Mouse (Mus musculus) E14TG2a.4 (cell line): ENCODE results near the gene Lemd2.

Experiments used
- CTCF ChIP-seq: conservative IDR thresholded peaks from 2 replicates; pipeline ENCODE4 v1.5.1; 2014; ENCODE audit warnings: low read length
- NANOG ChIP-seq: IDR thresholded peaks from 2 replicates; pipeline ENCODE4 v1.6.1; 2014; ENCODE audit warnings: borderline replicate concordance, low read length, mixed read lengths
- POU5F1 ChIP-seq: IDR thresholded peaks from 2 replicates; pipeline ENCODE4 v1.6.1; 2014; ENCODE audit warnings: low read length, borderline replicate concordance

- TF ChIP-seq CTCF (no peak), POU5F1 (no peak), NANOG (no peak)
Observed at GRCm38 (mm10) chr17:27249073-27249472, 44.8 kb upstream of the Lemd2 start.
